Mouse (Mus musculus): ENCODE data around the gene Gm27179. TPM values are rescaled to one million over a fixed set of nuclear protein-coding genes. Genes with fewer than 3 reads are reported as not detected.

The Gm27179 gene
- polyA plus RNA-seq (2014; fragmentation: Illumina TruSeq; extraction: RNeasy Lipid Tissue Mini Kit (QIAGEN cat#74804)), result 0.14 TPM

DNA sequence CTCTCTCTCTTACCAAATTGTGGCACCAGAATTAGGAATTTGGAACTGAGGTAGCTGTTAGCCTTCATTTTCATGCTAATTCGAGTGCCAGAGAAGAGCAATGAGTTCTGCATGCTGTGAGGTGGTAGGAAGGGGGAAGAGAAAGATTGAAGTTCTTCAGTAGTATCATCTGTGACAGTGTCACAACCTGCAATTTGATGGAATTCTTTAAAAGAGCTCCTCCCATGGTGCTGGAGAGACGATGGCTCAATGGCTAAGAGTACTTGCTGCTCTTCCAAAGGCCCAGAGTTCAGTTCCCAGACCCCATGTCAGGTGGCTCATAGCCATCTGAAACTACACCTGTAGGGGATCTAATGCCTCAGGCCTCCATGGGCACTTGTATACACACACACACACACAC, at the start of gene Gm27179:
Gene Gm27179 (minus strand): TSS at position 101 of the 400 bp plus-strand sequence.

DNA sequence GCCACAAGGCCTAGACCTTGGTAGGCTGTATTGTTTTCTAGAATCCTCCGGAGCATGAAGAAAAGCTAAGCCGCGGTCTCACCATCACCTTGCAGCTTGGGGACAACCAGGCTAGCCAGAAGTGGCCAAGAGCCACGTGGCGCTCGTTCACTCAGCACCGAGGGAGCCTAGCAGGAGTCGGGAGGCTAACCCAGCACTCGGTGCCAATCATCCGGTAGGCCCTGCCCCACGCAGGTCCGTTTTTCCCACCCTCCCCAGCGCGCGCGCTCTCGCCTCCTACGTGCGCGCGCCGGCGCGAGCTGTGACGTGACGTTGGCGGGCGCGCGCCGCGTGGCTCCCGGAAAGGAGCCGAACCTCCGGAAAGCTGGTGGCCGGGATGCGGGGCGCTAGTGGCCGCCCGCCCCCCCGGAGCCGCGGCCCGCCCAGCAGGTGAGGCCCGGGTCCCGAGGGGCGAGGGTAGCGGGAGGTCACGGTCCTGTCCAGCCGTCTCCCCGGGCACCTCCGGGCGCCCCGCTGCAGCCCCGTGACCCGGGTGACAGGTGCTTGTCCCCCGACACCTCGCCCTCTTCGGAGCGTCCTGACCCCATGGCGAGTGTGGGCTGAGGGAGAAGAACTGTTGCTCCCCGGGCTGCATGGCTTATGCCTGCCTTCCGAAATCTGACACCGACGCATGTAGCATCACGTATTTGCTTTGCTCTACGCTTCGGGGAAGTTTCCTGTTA, 42.9 kb upstream of the Gm27179 start, which contains the start of gene Entpd4b:
Gene Entpd4b (plus strand): TSS at position 315 of the 722 bp plus-strand sequence.

DNA sequence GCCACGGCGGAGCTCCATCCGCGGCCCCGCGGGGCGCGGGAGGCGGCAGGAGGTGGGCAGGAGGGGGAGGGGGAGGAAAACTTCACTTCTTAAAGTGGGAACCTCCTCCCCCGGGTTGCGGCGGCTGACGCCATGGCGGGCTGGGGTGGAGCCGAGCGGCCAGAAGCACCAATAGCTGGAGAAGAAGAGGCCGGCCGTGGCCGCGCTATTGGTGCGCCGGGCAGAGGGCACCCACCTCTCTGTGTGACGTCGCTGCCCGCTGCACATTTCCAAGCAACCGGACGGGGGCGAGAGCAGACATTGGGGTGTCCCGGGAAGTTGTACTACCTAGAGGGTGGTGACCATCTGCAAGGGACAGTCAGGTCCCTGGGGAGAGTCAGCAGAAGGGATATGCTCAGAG, 9.2 kb downstream of the Gm27179 start, which contains the start of gene Gm16867:
Gene Gm16867 (minus strand): TSS at position 189 of the 400 bp plus-strand sequence.

Other genes with a start within 250 kb of the Gm27179 start
- gene Synb, start 218.2 kb downstream of the Gm27179 start, polyA plus RNA-seq (2014; fragmentation: Illumina TruSeq; extraction: RNeasy Lipid Tissue Mini Kit (QIAGEN cat#74804)), result 3.6 TPM
- 3.3 TPM for gene Gm16867, start 9.2 kb downstream of the Gm27179 start, polyA plus RNA-seq (2014; fragmentation: Illumina TruSeq; extraction: RNeasy Lipid Tissue Mini Kit (QIAGEN cat#74804))
- gene Entpd4b, start 42.9 kb upstream of the Gm27179 start, polyA plus RNA-seq (2014; fragmentation: Illumina TruSeq; extraction: RNeasy Lipid Tissue Mini Kit (QIAGEN cat#74804)), result 8.6 TPM